Mouse (Mus musculus) neural tube, embryonic 14.5 days (tissue): ENCODE measurements around the gene Fam71a. TPM values are rescaled to one million over a fixed set of nuclear protein-coding genes. Genes with fewer than 3 reads are reported as not detected.
"Not testable (repeated sequence)": the region's sequence is repeated elsewhere in the genome, so short reads cannot be mapped to it uniquely, and the experiment has no call there.

Experiments used
- ATAC-seq: fragments of 200-750 bp; cut with Nextera tagmentation; 2 replicates; pipeline ENCODE4 v1.8.0; 2017; ENCODE audit warnings: low read depth, mild to moderate bottlenecking, moderate TSS enrichment, moderate library complexity
- H3K27ac ChIP-seq: fragments of 300-500 bp; sonication (generic); 2 replicates; pipeline ENCODE4 v1.5.1; 2014; ENCODE audit warnings: low read depth, mild to moderate bottlenecking, control low read depth, low read length, moderate library complexity, mixed read lengths
- H3K27me3 ChIP-seq: fragments of 300-500 bp; sonication (generic); 2 replicates; pipeline ENCODE4 v1.6.1; 2014; ENCODE audit warnings: low read length; ENCODE audit not compliant: control insufficient read depth, insufficient read depth
- H3K36me3 ChIP-seq: fragments of 300-500 bp; sonication (generic); 2 replicates; pipeline ENCODE4 v1.6.1; 2014; ENCODE audit warnings: low read length, mixed read lengths; ENCODE audit not compliant: control insufficient read depth, insufficient read depth
- H3K4me1 ChIP-seq: fragments of 300-500 bp; sonication (generic); 2 replicates; pipeline ENCODE4 v1.6.1; 2014; ENCODE audit warnings: low read length; ENCODE audit not compliant: control insufficient read depth, insufficient read depth
- H3K4me2 ChIP-seq: fragments of 300-500 bp; sonication (generic); 2 replicates; pipeline ENCODE4 v1.6.1; 2014; ENCODE audit warnings: mild to moderate bottlenecking, low read depth, low read length, control low read depth
- H3K4me3 ChIP-seq: fragments of 300-500 bp; sonication (generic); 2 replicates; pipeline ENCODE4 v1.5.1; 2014; ENCODE audit warnings: low read depth, low read length, control low read depth, mixed read lengths
- H3K9ac ChIP-seq: fragments of 300-500 bp; sonication (generic); replicated peaks from 2 replicates; pipeline ENCODE4 v1.6.1; 2014; ENCODE audit warnings: low read depth, mild to moderate bottlenecking, control low read depth, low read length, mixed read lengths
- H3K9me3 ChIP-seq: fragments of 300-500 bp; sonication (generic); 2 replicates; pipeline ENCODE4 v1.6.1; 2016; ENCODE audit warnings: low read length; ENCODE audit not compliant: control insufficient read depth
- WGBS: fragments of 180-500 bp; shearing (Covaris S2); extraction: QIAGEN DNeasy Blood & Tissue Kit; methylation state at CpG from one replicate; pipeline ENCODE4 v1.1.7; 2014; 5-methylcytosine and 5-hydroxymethylcytosine counted together
- polyA plus RNA-seq: library from polyadenylated mRNA; unstranded; fragments of >200 nt; fragmentation: Nextera tagmentation; extraction: Ambion mirVana; gene quantifications from 2 replicates; pipeline ENCODE4 v1.2.1, GENCODE M21; 2014

Gene Fam71a
- polyA plus RNA-seq, 1 experiment from 2014 or later = not detected

GRCm38 (mm10) chr1:191170444-191170843, 5.8 kb upstream of the Fam71a start:
- WGBS = 82% methylated on average over 2 of the region's 2 CpGs
- no peaks in the 10 kb centered on the region for H3K36me3 ChIP-seq

GRCm38 (mm10) chr1:191166189-191166588, 1.6 kb upstream of the Fam71a start:
- 74% methylated on average over 4 of the region's 4 CpGs for WGBS

More at GRCm38 (mm10) chr1:191170444-191170843, 5.8 kb upstream of the Fam71a start:
- no peaks in the 10 kb centered on the region for H3K4me1 ChIP-seq
- H3K9ac ChIP-seq = no peak overlapping the region
- H3K9me3 ChIP-seq = no peaks in the 10 kb centered on the region
- no peak for ATAC-seq
- no peak overlapping the region for H3K4me3 ChIP-seq
- H3K27me3 ChIP-seq = no peaks in the 10 kb centered on the region
- no peak overlapping the region for H3K4me2 ChIP-seq
- H3K27ac ChIP-seq = no peak overlapping the region

GRCm38 (mm10) chr1:191154314-191154713, 10.3 kb downstream of the Fam71a start:
- no peak for ATAC-seq
- H3K27me3 ChIP-seq = no peaks in the 10 kb centered on the region
- no peak overlapping the region for H3K4me2 ChIP-seq
- no peaks in the 10 kb centered on the region for H3K36me3 ChIP-seq
- no peaks in the 10 kb centered on the region for H3K4me1 ChIP-seq
- WGBS = 65% methylated on average over 3 of the region's 3 CpGs
- H3K27ac ChIP-seq = no peak overlapping the region
- no peak overlapping the region for H3K9ac ChIP-seq
- H3K9me3 ChIP-seq = no peaks in the 10 kb centered on the region
- no peak overlapping the region for H3K4me3 ChIP-seq

More at GRCm38 (mm10) chr1:191166189-191166588, 1.6 kb upstream of the Fam71a start:
- no peak for ATAC-seq
- H3K27me3 ChIP-seq = no peaks in the 10 kb centered on the region
- H3K9me3 ChIP-seq = no peaks in the 10 kb centered on the region
- H3K36me3 ChIP-seq = no peaks in the 10 kb centered on the region
- H3K9ac ChIP-seq = no peak overlapping the region
- no peak overlapping the region for H3K27ac ChIP-seq
- no peaks in the 10 kb centered on the region for H3K4me1 ChIP-seq
- H3K4me3 ChIP-seq = no peak overlapping the region
- no peak overlapping the region for H3K4me2 ChIP-seq

- Histone ChIP-seq H3K9ac (no peak overlapping the region), H3K27ac (no peak overlapping the region), H3K27me3 (no peaks in the 10 kb centered on the region), H3K4me3 (no peak overlapping the region), H3K4me2 (no peak overlapping the region), H3K4me1 (no peaks in the 10 kb centered on the region), H3K36me3 (no peaks in the 10 kb centered on the region), H3K9me3 (no peaks in the 10 kb centered on the region)
- 10% methylated on average over 4 of the region's 4 CpGs for WGBS
- ATAC-seq = no peak
These were observed 11.6 kb downstream of the Fam71a start for GRCm38 (mm10) chr1:191153052-191153451.

- Histone ChIP-seq H3K9ac (no peak overlapping the region), H3K27ac (no peak overlapping the region), H3K9me3 (no peaks in the 10 kb centered on the region), H3K36me3 (no peaks in the 10 kb centered on the region), H3K4me2 (no peak overlapping the region), H3K4me3 (no peak overlapping the region), H3K27me3 (no peaks in the 10 kb centered on the region), H3K4me1 (no peaks in the 10 kb centered on the region)
- no peak for ATAC-seq
- 81% methylated on average over 8 of the region's 8 CpGs for whole genome bisulfite sequencing
These were observed 13.6 kb downstream of the Fam71a start for GRCm38 (mm10) chr1:191150924-191151605.

GRCm38 (mm10) chr1:191149489-191149888, 15.1 kb downstream of the Fam71a start:
- not testable (repeated sequence) for H3K36me3 ChIP-seq, ATAC-seq, H3K9ac ChIP-seq, H3K4me3 ChIP-seq, H3K27ac ChIP-seq, H3K4me1 ChIP-seq, H3K4me2 ChIP-seq, H3K9me3 ChIP-seq, H3K27me3 ChIP-seq
- 90% methylated on average over 5 of the region's 5 CpGs for WGBS

- no peaks in the 10 kb centered on the region for H3K27me3 ChIP-seq
- no peak overlapping the region for H3K27ac ChIP-seq
- 88% methylated on average over 8 of the region's 8 CpGs for WGBS
- no peak overlapping the region for H3K9ac ChIP-seq
- no peak overlapping the region for H3K4me3 ChIP-seq
- no peaks in the 10 kb centered on the region for H3K36me3 ChIP-seq
- no peaks in the 10 kb centered on the region for H3K9me3 ChIP-seq
- ATAC-seq = no peak
- no peak overlapping the region for H3K4me2 ChIP-seq
- no peaks in the 10 kb centered on the region for H3K4me1 ChIP-seq
These were observed 23.6 kb downstream of the Fam71a start for GRCm38 (mm10) chr1:191140983-191141382.

GRCm38 (mm10) chr1:191138874-191139495, 25.6 kb downstream of the Fam71a start:
- Histone ChIP-seq H3K27ac (no peak overlapping the region), H3K9ac (no peak overlapping the region), H3K4me2 (no peak overlapping the region), H3K36me3 (no peaks in the 10 kb centered on the region), H3K4me1 (no peaks in the 10 kb centered on the region), H3K9me3 (no peaks in the 10 kb centered on the region), H3K4me3 (no peak overlapping the region), H3K27me3 (no peaks in the 10 kb centered on the region)
- ATAC-seq = no peak
- 69% methylated on average over 7 of the region's 7 CpGs for WGBS

- Histone ChIP-seq H3K9me3 (no peaks in the 10 kb centered on the region), H3K36me3 (no peaks in the 10 kb centered on the region), H3K27me3 (no peaks in the 10 kb centered on the region), H3K9ac (no peak overlapping the region), H3K27ac (no peak overlapping the region), H3K4me2 (no peak overlapping the region), H3K4me1 (no peaks in the 10 kb centered on the region), H3K4me3 (no peak overlapping the region)
- ATAC-seq = no peak
- WGBS = 90% methylated on average over 4 of the region's 4 CpGs
These were observed 26.2 kb downstream of the Fam71a start for GRCm38 (mm10) chr1:191138436-191138835.
